Mouse (Mus musculus) liver (tissue): ENCODE results near the gene Kbtbd12.
A peak's percentile ranks its signal among the peaks of the same experiment; 100 is the strongest.

Experiments used
- DNase-seq: peaks from one replicate; pipeline ENCODE4 v3.0.0-alpha.2; 2020; ENCODE audit warnings: mixed read lengths

Gene Kbtbd12

DNA sequence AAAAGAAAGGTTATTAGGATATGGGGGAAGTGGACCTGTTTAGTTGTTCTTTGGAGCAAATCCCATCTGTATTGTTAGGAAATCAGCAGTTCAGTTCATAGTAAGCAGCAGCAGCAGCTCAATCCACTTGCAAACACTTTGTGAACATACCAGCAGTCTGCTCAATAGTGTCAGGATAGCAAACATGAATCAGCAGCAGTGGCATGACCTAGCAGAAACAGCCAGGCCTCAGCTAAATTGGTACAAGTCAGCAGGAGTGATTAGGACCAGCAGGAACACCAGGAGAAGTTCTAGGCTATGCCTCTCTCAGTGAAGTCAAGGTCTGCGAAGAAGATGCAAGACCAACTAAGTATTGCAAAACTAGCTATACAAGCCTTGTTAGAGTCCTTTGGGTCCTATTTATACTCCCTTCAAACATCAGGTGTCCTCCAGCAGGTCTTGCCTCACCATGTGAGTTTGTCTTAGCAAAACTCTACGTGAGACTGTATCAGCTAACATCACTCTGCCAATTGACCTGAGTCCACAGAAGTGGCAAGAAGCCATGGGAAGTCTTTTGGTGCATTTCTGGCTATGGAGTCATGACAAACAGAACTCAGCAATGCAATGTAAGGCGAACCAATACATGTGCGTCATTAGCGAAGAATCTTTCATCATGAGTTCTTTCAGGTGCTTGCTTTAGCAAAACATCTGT is at the start of gene Kbtbd12:
Kbtbd12 (minus strand) TSS at position 340 of the 691 bp plus-strand sequence.
- peak; percentile 82 for DNase-seq

- DNase-seq: no peak
Measured at GRCm38 (mm10) chr6:88683380-88684053, 45.8 kb upstream of the Kbtbd12 start.

GRCm38 (mm10) chr6:88681026-88681425 is 43.3 kb upstream of the Kbtbd12 start:
- DNase-seq: no peak

DNA sequence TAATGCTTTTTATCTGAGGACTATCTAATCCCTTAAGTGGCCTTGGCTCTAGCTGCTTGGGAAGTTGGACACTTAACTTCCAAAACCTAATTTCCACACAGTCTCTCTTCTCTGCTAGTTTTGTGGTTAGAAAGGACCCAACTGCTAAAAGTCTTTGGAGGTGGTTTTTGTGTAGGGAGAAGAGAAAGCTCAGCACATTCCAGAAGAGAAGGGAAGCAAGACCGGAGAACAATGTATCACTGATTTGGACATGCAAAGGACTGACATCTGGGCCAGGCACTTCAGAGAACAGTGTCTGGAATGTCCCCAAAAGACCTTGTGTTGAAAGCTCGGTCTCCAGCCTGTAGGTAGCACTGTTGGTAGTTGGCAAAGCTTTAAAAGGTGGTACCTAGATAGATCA is 40.0 kb upstream of the Kbtbd12 start:
- DNase-seq: no peak

DNA sequence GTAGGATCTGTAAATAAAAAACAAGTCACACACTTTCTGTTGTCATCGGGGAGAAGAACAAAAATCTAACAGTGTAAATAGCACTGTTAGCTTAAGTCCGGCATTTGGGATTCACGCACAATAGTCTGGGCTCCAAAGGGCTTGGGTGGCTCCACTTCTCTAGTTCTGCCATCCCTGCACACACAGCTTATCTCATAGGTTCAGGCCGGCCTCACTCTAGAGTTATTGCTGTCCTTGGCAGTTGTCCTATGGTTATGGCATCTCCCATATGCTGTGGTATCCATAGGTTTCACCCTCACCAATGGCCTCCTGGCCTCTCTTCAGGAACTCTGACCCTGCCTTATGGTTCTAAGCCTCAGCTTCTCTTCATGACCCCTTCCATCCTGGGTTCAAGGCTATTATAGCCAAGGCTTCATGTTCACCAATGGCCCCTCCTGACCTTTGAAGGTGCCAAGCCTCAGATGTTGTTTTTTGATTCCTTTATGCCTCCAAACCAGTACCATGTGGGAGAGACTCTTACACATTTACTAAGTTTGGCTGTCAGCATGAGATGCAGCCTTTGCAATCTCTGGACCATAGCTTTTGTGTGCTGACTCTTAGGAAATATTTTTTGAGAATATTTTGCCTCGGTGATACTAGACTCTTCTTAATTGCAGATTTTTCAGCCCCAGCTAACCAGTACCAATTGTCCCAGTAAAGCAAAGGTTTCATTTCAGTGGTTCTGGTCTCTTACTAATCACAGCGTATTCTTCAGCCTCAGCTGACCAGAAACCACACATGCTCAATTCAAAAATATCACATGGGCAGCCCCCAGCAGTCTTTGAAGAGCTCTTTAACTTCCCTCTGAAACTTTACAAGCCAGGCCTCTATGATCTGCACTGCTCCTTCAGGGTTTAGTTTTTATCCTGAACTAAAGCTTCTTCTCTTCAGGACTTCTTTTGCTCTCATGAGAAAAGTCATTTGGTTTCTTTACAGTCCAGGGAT is 39.3 kb upstream of the Kbtbd12 start:
- DNase-seq: no peak

GRCm38 (mm10) chr6:88675815-88676214 is 38.1 kb upstream of the Kbtbd12 start:
- no peak for DNase-seq

DNA sequence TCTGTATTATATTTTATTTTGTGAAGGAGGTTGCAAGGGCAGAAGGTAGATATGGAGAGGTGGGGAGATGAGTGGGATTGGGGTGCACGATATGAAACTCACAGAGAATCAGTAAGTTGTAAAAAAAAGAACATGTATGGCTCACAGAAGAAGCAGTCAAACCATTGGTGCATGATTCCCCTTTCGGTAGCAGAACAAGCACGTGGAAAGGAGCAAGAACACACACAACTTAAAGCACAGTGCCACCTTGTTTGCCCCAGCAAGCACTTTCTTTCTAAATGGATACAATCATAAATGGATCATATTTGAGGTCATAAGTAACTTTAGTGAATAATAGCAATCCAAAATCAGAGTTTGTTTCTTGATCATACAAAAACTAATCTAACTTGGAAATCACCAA is 24.5 kb upstream of the Kbtbd12 start:
- no peak for DNase-seq

GRCm38 (mm10) chr6:88661696-88662095 is 23.9 kb upstream of the Kbtbd12 start:
- DNase-seq: no peak

DNA sequence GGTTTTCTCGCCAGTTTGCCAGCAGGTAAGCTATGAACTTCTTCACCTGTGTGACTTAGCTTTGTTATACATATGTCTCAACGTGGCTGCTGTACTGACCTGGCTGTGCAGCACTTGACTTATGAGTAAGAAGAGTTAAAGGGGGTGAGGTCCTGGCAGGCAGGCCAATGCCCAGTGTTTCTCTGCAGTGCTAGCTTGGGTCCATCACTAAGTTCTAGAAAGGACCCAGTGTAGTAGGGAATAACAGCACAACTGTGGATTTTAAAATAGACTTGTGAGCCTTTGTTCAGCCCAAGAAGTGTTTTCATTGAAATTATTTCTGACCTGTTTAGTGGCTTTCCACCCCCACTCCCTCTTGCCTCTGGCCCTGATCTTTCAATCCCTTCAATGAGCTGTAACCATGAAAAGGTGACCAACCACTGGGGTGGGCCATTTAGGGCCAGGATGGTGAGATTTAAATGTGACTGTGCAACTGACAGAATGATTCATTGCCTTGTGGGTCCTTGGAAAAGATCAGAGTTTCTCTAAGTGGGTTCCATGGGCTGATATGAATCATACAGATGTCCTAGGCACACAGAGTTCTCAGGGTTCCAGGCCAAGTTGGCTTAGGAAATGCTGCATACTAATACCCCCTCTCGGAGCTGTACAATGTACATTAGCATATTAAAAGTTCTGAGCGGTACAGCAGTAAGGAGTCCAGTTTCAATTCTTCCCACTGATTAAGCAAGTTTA is 10.0 kb upstream of the Kbtbd12 start:
- no peak for DNase-seq

DNA sequence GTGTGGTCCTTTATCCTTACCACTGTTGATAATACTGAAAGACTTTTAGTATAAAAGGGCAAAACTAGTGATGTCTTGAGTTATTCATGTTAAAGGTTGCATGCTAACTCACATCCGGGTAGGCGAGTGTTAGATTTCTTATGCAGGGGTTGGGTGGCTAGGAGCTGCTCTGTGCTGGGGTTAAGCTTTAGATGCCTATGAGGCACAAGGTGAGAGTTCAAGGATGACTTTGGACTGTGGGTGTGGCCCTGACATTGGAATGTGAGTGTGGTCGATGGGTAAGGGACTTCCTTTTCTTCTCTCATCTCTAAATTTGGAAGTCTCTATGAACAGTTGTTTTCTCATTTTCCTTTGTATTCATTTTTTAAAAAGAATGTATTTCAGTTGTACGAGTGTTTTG is 7.0 kb upstream of the Kbtbd12 start:
- no peak for DNase-seq

- DNase-seq: no peak
Measured at GRCm38 (mm10) chr6:88641346-88641920, 3.7 kb upstream of the Kbtbd12 start.

DNA sequence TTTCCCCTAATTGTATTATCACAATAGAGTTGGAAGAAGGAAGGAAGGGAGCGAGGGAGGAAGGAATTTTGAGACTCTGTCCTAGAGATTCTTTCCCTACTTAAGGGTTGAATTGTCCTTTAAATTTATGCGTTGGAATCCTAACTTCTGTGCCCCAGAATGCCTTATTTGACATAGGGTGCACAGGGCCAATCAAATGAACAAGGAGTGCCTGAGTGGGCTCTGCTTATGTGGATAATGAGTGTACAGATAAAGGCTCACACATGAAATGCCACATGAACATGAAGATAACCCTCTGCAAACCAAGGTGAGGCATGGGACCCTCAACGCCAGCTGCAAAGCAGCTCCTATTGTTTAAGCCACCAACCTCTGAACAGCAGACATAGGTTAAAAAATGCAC is 2.6 kb upstream of the Kbtbd12 start:
- peak; percentile 31 for DNase-seq

DNA sequence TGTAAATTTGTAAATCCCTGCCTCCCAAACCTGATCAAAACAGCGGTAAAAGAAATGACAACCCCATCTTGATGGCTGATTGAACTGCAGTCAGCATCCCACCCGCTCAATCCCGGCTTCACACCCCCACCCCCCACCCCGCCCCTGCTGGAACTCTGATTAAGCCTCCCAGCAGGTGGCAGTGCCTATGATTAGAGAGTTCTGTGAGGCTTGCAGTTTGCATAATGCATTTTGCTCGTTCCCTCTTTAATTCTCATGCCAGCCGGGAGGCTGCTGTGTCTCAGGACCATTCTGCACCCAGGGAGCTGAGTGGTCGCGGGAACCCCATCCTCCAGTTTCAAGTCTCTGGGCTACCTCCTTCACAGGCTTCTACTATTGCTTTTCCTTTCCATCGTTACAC is 2.2 kb upstream of the Kbtbd12 start:
- peak; percentile 61 for DNase-seq

- DNase-seq: no peak
Measured at GRCm38 (mm10) chr6:88639372-88639920, 1.7 kb upstream of the Kbtbd12 start.

GRCm38 (mm10) chr6:88638917-88639316 is 1.2 kb upstream of the Kbtbd12 start:
- DNase-seq: no peak

GRCm38 (mm10) chr6:88635881-88636754 is 1.6 kb downstream of the Kbtbd12 start:
- peak; percentile 79 for DNase-seq

DNA sequence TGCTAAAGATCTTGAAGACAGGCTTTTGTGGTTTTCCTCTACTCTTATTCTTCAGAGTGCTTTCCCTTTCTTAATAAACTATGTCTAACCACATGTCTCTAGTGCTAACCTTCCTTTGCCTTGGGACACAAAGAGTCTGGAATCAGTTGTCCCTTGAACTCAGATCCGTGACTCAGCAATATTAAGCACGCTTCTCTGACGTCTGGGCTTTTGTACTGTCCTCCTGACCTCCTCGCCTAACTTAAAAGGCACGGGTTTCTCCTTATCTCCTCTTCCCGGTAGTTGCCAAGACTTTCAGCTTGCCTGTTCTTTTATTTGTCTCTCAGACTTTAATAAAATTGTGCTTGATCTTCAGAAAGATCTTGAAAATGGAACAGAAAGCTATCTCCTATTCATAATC is 6.5 kb downstream of the Kbtbd12 start:
- DNase-seq: peak; percentile 27

- DNase-seq: no peak
Measured at GRCm38 (mm10) chr6:88630560-88630959, 7.2 kb downstream of the Kbtbd12 start.

GRCm38 (mm10) chr6:88629821-88630220 is 7.9 kb downstream of the Kbtbd12 start:
- DNase-seq: no peak

- DNase-seq: peak; percentile 82
Measured at GRCm38 (mm10) chr6:88627317-88627811, 10.4 kb downstream of the Kbtbd12 start.

DNA sequence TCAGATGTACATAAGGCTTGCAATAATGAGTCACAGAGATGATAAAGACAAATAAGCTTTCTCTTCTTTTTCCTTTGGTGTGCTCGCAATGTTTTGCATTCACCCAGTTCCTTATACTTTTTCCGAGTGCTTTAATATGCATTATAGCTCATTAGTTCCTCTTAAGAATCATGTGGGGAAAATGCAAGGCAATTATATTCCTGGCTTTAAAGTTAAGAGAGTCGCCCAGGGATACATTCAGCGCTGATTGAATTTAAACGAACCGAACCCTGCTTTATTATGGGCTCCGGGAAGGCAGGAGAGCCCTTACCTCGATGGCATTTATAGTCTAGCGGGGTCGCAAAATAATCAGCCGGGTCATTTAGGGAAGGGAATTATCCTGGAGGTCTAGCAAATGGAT is 10.8 kb downstream of the Kbtbd12 start:
- DNase-seq: no peak
